Mouse (Mus musculus) urinary bladder, postnatal 10 days (tissue): ENCODE measurements around the gene Msi2.

ENCODE experiments used
- DNase-seq: peaks from one replicate; pipeline ENCODE4 v3.0.0; 2022; ENCODE audit warnings: low spot score

Msi2 gene

GRCm38 (mm10) chr11:88636934-88637333 is 81.4 kb downstream of the Msi2 start:
- DNase-seq, result no peak

- DNase-seq, result no peak
Measured at GRCm38 (mm10) chr11:88636319-88636718, 82.0 kb downstream of the Msi2 start.

- no peak for DNase-seq
Measured at GRCm38 (mm10) chr11:88634627-88635026, 83.7 kb downstream of the Msi2 start.

GRCm38 (mm10) chr11:88631932-88632230 is 86.4 kb downstream of the Msi2 start:
- DNase-seq, result no peak

GRCm38 (mm10) chr11:88631084-88631931 is 87.0 kb downstream of the Msi2 start:
- DNase-seq, result no peak

GRCm38 (mm10) chr11:88629619-88630018 is 88.7 kb downstream of the Msi2 start:
- DNase-seq, result no peak

GRCm38 (mm10) chr11:88629165-88629564 is 89.1 kb downstream of the Msi2 start:
- DNase-seq, result no peak

- DNase-seq, result no peak
Measured at GRCm38 (mm10) chr11:88628676-88629075, 89.6 kb downstream of the Msi2 start.

GRCm38 (mm10) chr11:88627327-88627726 is 91.0 kb downstream of the Msi2 start:
- DNase-seq, result no peak

GRCm38 (mm10) chr11:88626576-88626975 is 91.7 kb downstream of the Msi2 start:
- no peak for DNase-seq

- no peak for DNase-seq
Measured at GRCm38 (mm10) chr11:88626061-88626460, 92.3 kb downstream of the Msi2 start.

- no peak for DNase-seq
Measured at GRCm38 (mm10) chr11:88625063-88625462, 93.2 kb downstream of the Msi2 start.

- DNase-seq, result no peak
Measured at GRCm38 (mm10) chr11:88624627-88625026, 93.7 kb downstream of the Msi2 start.

GRCm38 (mm10) chr11:88623671-88624070 is 94.6 kb downstream of the Msi2 start:
- DNase-seq, result no peak

GRCm38 (mm10) chr11:88622496-88622895 is 95.8 kb downstream of the Msi2 start:
- no peak for DNase-seq

GRCm38 (mm10) chr11:88621789-88622188 is 96.5 kb downstream of the Msi2 start:
- DNase-seq, result no peak

- DNase-seq, result no peak
Measured at GRCm38 (mm10) chr11:88620158-88620973, 97.9 kb downstream of the Msi2 start.

- no peak for DNase-seq
Measured at GRCm38 (mm10) chr11:88619468-88620157, 98.7 kb downstream of the Msi2 start.

GRCm38 (mm10) chr11:88618732-88619309 is 99.5 kb downstream of the Msi2 start:
- no peak for DNase-seq

GRCm38 (mm10) chr11:88618005-88618501 is 100.3 kb downstream of the Msi2 start:
- no peak for DNase-seq

- DNase-seq, result no peak
Measured at GRCm38 (mm10) chr11:88617380-88617779, 100.9 kb downstream of the Msi2 start.
